Mouse (Mus musculus) intestine, postnatal 0 days (tissue): ENCODE results near the gene Tmem259. TPM values are rescaled to one million over a fixed set of nuclear protein-coding genes. Genes with fewer than 3 reads are reported as not detected.

Experiments
- ATAC-seq: fragments of 200-750 bp; cut with Nextera tagmentation; 2 replicates; pipeline ENCODE4 v1.8.0; 2017; ENCODE audit warnings: mild to moderate bottlenecking, moderate TSS enrichment, moderate library complexity
- H3K27ac ChIP-seq: fragments of 300-500 bp; sonication (generic); 2 replicates; pipeline ENCODE4 v1.5.1; 2014; ENCODE audit warnings: mild to moderate bottlenecking, low read depth, low read length, moderate library complexity
- H3K27me3 ChIP-seq: fragments of 300-500 bp; sonication (generic); replicated peaks from 2 replicates; pipeline ENCODE4 v1.6.1; 2014; ENCODE audit warnings: low read length, mixed read lengths; ENCODE audit not compliant: control insufficient read depth, insufficient read depth
- H3K36me3 ChIP-seq: fragments of 300-500 bp; sonication (generic); 2 replicates; pipeline ENCODE4 v1.6.1; 2014; ENCODE audit warnings: mild to moderate bottlenecking, moderate library complexity; ENCODE audit not compliant: control insufficient read depth, insufficient read depth
- H3K4me1 ChIP-seq: fragments of 300-500 bp; sonication (generic); replicated peaks from 2 replicates; pipeline ENCODE4 v1.6.1; 2014; ENCODE audit warnings: antibody characterized with exemption, low read length, mixed read lengths; ENCODE audit not compliant: control insufficient read depth, insufficient read depth
- H3K4me2 ChIP-seq: fragments of 300-500 bp; sonication (generic); replicated peaks from 2 replicates; pipeline ENCODE4 v1.6.1; 2014; ENCODE audit warnings: low read depth, mild to moderate bottlenecking, moderate library complexity
- H3K4me3 ChIP-seq: fragments of 300-500 bp; sonication (generic); 2 replicates; pipeline ENCODE4 v1.5.1; 2014; ENCODE audit warnings: low read depth, low read length
- H3K9ac ChIP-seq: fragments of 300-500 bp; sonication (generic); 2 replicates; pipeline ENCODE4 v1.6.1; 2014; ENCODE audit warnings: mild to moderate bottlenecking, low read depth, low read length
- H3K9me3 ChIP-seq: fragments of 300-500 bp; sonication (generic); 2 replicates; pipeline ENCODE4 v1.6.1; 2016; ENCODE audit warnings: mixed run types; ENCODE audit not compliant: control insufficient read depth
- CTCF ChIP-seq: sonication (generic); IDR thresholded peaks from 2 replicates; pipeline ENCODE4 v1.5.1; 2016; ENCODE audit warnings: low read depth, mild to moderate bottlenecking, control low read depth, antibody characterized with exemption, moderate library complexity
- WGBS: fragments of 180-500 bp; shearing (Covaris S2); extraction: QIAGEN DNeasy Blood & Tissue Kit; methylation state at CpG from one replicate; pipeline ENCODE4 v1.1.7; 2014; 5-methylcytosine and 5-hydroxymethylcytosine counted together
- polyA plus RNA-seq: library from polyadenylated mRNA; unstranded; fragments of >200 nt; fragmentation: Nextera tagmentation; extraction: Ambion mirVana; gene quantifications from 2 replicates; pipeline ENCODE4 v1.2.1, GENCODE M21; 2015

The Tmem259 gene
- polyA plus RNA-seq, 1 experiment from 2014 or later = 24.7 TPM

GRCm38 (mm10) chr10:79928907-79929701 lies 55.0 kb downstream of the Tmem259 start:
- Histone ChIP-seq H3K4me3 (peak overlapping the region; percentile 98), H3K27me3 (no peaks in the 10 kb centered on the region), H3K27ac (peak overlapping the region; percentile 92), H3K4me1 (peaks cover 18% of the 10 kb centered on the region), H3K9me3 (no peaks in the 10 kb centered on the region), H3K4me2 (peak overlapping the region; percentile 90), H3K36me3 (peaks cover 22% of the 10 kb centered on the region), H3K9ac (peak overlapping the region; percentile 45)
- WGBS = 22% methylated on average over 9 of the region's 9 CpGs
- ATAC-seq = no peak
- TF ChIP-seq CTCF = no peak

- no peak for TF ChIP-seq CTCF
- H3K4me1 ChIP-seq = peaks cover 10% of the 10 kb centered on the region; the same call in 1 of the 2 replicates
- H3K27me3 ChIP-seq = no peaks in the 10 kb centered on the region
- no peak for ATAC-seq
- H3K9ac ChIP-seq = peak overlapping the region; percentile 91
- H3K27ac ChIP-seq = peak overlapping the region; percentile 92
- peaks cover 22% of the 10 kb centered on the region for H3K36me3 ChIP-seq
- 0% methylated on average over 28 of the region's 29 CpGs for WGBS
- H3K9me3 ChIP-seq = no peaks in the 10 kb centered on the region
- peak overlapping the region; percentile 90 for H3K4me2 ChIP-seq
- peak overlapping the region; percentile 98 for H3K4me3 ChIP-seq
These were observed 56.0 kb downstream of the Tmem259 start for GRCm38 (mm10) chr10:79928030-79928694.

GRCm38 (mm10) chr10:79927324-79928029 lies 56.7 kb downstream of the Tmem259 start:
- no peaks in the 10 kb centered on the region for H3K9me3 ChIP-seq
- H3K27ac ChIP-seq = peak overlapping the region; percentile 92
- H3K27me3 ChIP-seq = peaks cover under 1% of the 10 kb centered on the region; the same call in 1 of the 2 replicates
- H3K4me1 ChIP-seq = peaks cover 6% of the 10 kb centered on the region; the same call in 1 of the 2 replicates
- peaks cover 22% of the 10 kb centered on the region for H3K36me3 ChIP-seq
- peak overlapping the region; percentile 91 for H3K9ac ChIP-seq
- peak overlapping the region; percentile 98 for H3K4me3 ChIP-seq
- ATAC-seq = peak; percentile 26
- H3K4me2 ChIP-seq = peak overlapping the region; percentile 90
- under 1% methylated on average over 54 of the region's 54 CpGs for WGBS
- peak; percentile 50 for TF ChIP-seq CTCF

- WGBS = under 1% methylated on average over 63 of the region's 63 CpGs
- Histone ChIP-seq H3K27me3 (peaks cover 8% of the 10 kb centered on the region), H3K9ac (peak within 1 kb of the TSS; percentile 91), H3K4me2 (peak within 1 kb of the TSS; percentile 90), H3K9me3 (no peaks in the 10 kb centered on the region), H3K4me1 (peaks cover 4% of the 10 kb centered on the region; the same call in 1 of the 2 replicates), H3K27ac (peak within 1 kb of the TSS; percentile 92), H3K4me3 (peak within 1 kb of the TSS; percentile 98), H3K36me3 (peaks cover 17% of the 10 kb centered on the region)
- 0 out of 2 replicates have a peak, but pooled peaks have one; percentile 0 for TF ChIP-seq CTCF
- peak; percentile 79 for ATAC-seq
These were observed 57.4 kb downstream of the Tmem259 start, which contains the start of gene Arid3a for GRCm38 (mm10) chr10:79926491-79927323. Arid3a (plus strand) TSS chr10:79927043.

- TF ChIP-seq CTCF = 0 out of 2 replicates have a peak, but pooled peaks have one; percentile 1
- Histone ChIP-seq H3K36me3 (peaks cover 10% of the 10 kb centered on the region), H3K27ac (peak overlapping the region; percentile 92), H3K4me1 (peaks cover 7% of the 10 kb centered on the region; the same call in 1 of the 2 replicates), H3K4me2 (peak overlapping the region; percentile 90), H3K9ac (peak overlapping the region; percentile 91), H3K4me3 (peak overlapping the region; percentile 98), H3K9me3 (no peaks in the 10 kb centered on the region), H3K27me3 (peaks cover 13% of the 10 kb centered on the region)
- no peak; the same call in 1 of the 2 replicates for ATAC-seq
- WGBS = 5% methylated on average over 15 of the region's 15 CpGs
These were observed 58.2 kb downstream of the Tmem259 start for GRCm38 (mm10) chr10:79925785-79926490.
